Comparison of ENCODE assay signal across 20 mouse cellular contexts in genomic region chr2:178321271-178321670, GRCm38 (mm10).
A peak's percentile ranks its signal among the peaks of the same experiment; 100 is the strongest.
DNase-seq lines count a peak whose midpoint lies in the region; ATAC-seq and TF ChIP-seq lines count a peak whose summit lies in the region.
"Had no signal": no experiment of that assay in that cellular context is flagged by ENCODE, and none has a peak within 500 bp of the region (broad histone marks: within the 10 kb centered on the region; RNA-seq: fewer than 3 reads in every experiment).

No protein-coding gene starts in this region.

- no peak overlapping the region for H3K4me3 ChIP-seq in intestine, embryonic 14.5 days (ENCODE audit: low read depth, low read length)
- no peak overlapping the region for H3K4me3 ChIP-seq in intestine, postnatal 0 days (ENCODE audit: low read depth, low read length)
- no peak overlapping the region for H3K4me3 ChIP-seq in embryonic facial prominence, embryonic 10.5 days
- H3K4me3 ChIP-seq: midbrain, embryonic 13.5 days; neural tube, embryonic 13.5 days had no signal

- DNase-seq in cerebellum, adult 9-11 months: peak; percentile 10
- no peak for DNase-seq in cerebellum, postnatal 4 days (ENCODE audit: low spot score in 2 of 2)
- DNase-seq in intestine, embryonic 14.5 days (ENCODE audit: low spot score): peak; percentile 43
- DNase-seq in embryonic facial prominence, embryonic 10.5 days (ENCODE audit: low spot score): peak; percentile 6
- peak; percentile 73 for DNase-seq in right cerebral cortex, adult 2 months (ENCODE audit: low spot score in 2 of 2)
- no peak for DNase-seq in adrenal gland, postnatal 25 days
- no peak for DNase-seq in liver
- DNase-seq: adrenal gland, adult 8-10 months; cerebellum, postnatal 14 days; gastrocnemius, postnatal 14 days; kidney, adult 8-10 months; kidney, postnatal 14 days; liver, postnatal 0 days; lung, postnatal 10 days; thymus, postnatal 36 days had no signal

- H3K9ac ChIP-seq in intestine, embryonic 14.5 days (ENCODE audit: low read length): no peak overlapping the region
- H3K9ac ChIP-seq in intestine, postnatal 0 days (ENCODE audit: low read depth, low read length): no peak overlapping the region
- H3K9ac ChIP-seq: liver, postnatal 0 days; midbrain, embryonic 13.5 days; neural tube, embryonic 13.5 days had no signal

- no peak for TF ChIP-seq CTCF in intestine, postnatal 0 days (IDR thresholded peaks at IDR 0.05; ENCODE audit: low read depth)

- no peaks in the 10 kb centered on the region for H3K4me1 ChIP-seq in intestine, embryonic 14.5 days (replicated peaks; ENCODE audit: control insufficient read depth, insufficient read depth, low read length)
- no peaks in the 10 kb centered on the region for H3K4me1 ChIP-seq in intestine, postnatal 0 days (replicated peaks; ENCODE audit: control insufficient read depth, insufficient read depth, low read length)
- H3K4me1 ChIP-seq in embryonic facial prominence, embryonic 10.5 days: no peaks in the 10 kb centered on the region
- H3K4me1 ChIP-seq: midbrain, embryonic 13.5 days; neural tube, embryonic 13.5 days had no signal

- no peak for ATAC-seq in intestine, embryonic 14.5 days (replicated peaks; ENCODE audit: low FRiP score, low TSS enrichment, low read depth)
- no peak for ATAC-seq in intestine, postnatal 0 days
- ATAC-seq: liver, postnatal 0 days; midbrain, embryonic 13.5 days; Patski had no signal

- H3K9me3 ChIP-seq in intestine, embryonic 14.5 days (ENCODE audit: control insufficient read depth, low read length): no peaks in the 10 kb centered on the region
- no peaks in the 10 kb centered on the region for H3K9me3 ChIP-seq in intestine, postnatal 0 days (ENCODE audit: control insufficient read depth)
- no peaks in the 10 kb centered on the region for H3K9me3 ChIP-seq in embryonic facial prominence, embryonic 10.5 days
- H3K9me3 ChIP-seq: midbrain, embryonic 13.5 days; neural tube, embryonic 13.5 days had no signal

- H3K27me3 ChIP-seq in intestine, embryonic 14.5 days (replicated peaks; ENCODE audit: control insufficient read depth, insufficient read depth, low read length): no peaks in the 10 kb centered on the region
- no peaks in the 10 kb centered on the region for H3K27me3 ChIP-seq in intestine, postnatal 0 days (replicated peaks; ENCODE audit: control insufficient read depth, insufficient read depth, low read length)
- no peaks in the 10 kb centered on the region for H3K27me3 ChIP-seq in embryonic facial prominence, embryonic 10.5 days (replicated peaks; ENCODE audit: low read depth, poor library complexity, severe bottlenecking)
- H3K27me3 ChIP-seq: midbrain, embryonic 13.5 days; neural tube, embryonic 13.5 days; Patski had no signal

- WGBS in intestine, embryonic 14.5 days: 79% methylated on average over 10 of the region's 10 CpGs
- WGBS in intestine, postnatal 0 days: 83% methylated on average over 10 of the region's 10 CpGs
- 87% methylated on average over 10 of the region's 10 CpGs for WGBS in embryonic facial prominence, embryonic 10.5 days

- no peak overlapping the region for H3K4me2 ChIP-seq in intestine, embryonic 14.5 days (ENCODE audit: low read length)
- H3K4me2 ChIP-seq in intestine, postnatal 0 days (replicated peaks; ENCODE audit: low read depth): no peak overlapping the region
- H3K4me2 ChIP-seq: heart, embryonic 11.5 days; midbrain, embryonic 13.5 days; neural tube, embryonic 13.5 days had no signal

- H3K36me3 ChIP-seq in intestine, embryonic 14.5 days (ENCODE audit: control insufficient read depth, insufficient read depth, low read length): no peaks in the 10 kb centered on the region
- no peaks in the 10 kb centered on the region for H3K36me3 ChIP-seq in intestine, postnatal 0 days (ENCODE audit: control insufficient read depth, insufficient read depth)
- no peaks in the 10 kb centered on the region for H3K36me3 ChIP-seq in embryonic facial prominence, embryonic 10.5 days (replicated peaks)

- no peak overlapping the region for H3K27ac ChIP-seq in intestine, embryonic 14.5 days (ENCODE audit: low read depth)
- no peak overlapping the region for H3K27ac ChIP-seq in intestine, postnatal 0 days (ENCODE audit: low read depth, low read length)
- no peak overlapping the region for H3K27ac ChIP-seq in embryonic facial prominence, embryonic 10.5 days (replicated peaks)
- H3K27ac ChIP-seq: midbrain, embryonic 13.5 days; neural tube, embryonic 13.5 days had no signal

Comparison
In these comparisons a context has a peak if more than half of its experiments do, and no peak if none do; other contexts are left out.
1. DNase-seq: peak in cerebellum, adult 9-11 months (single experiment), intestine, embryonic 14.5 days (single experiment), embryonic facial prominence, embryonic 10.5 days (single experiment) and right cerebral cortex, adult 2 months (2 of 2); none in cerebellum, postnatal 4 days (0 of 2), adrenal gland, postnatal 25 days (single experiment) and liver (single experiment).